Mouse (Mus musculus) heart, embryonic 16.5 days (tissue): Measurements from ENCODE around the gene Glis1. TPM values are rescaled to one million over a fixed set of nuclear protein-coding genes. Genes with fewer than 3 reads are reported as not detected.

ENCODE experiments used
- ATAC-seq: fragments of 200-750 bp; cut with Nextera tagmentation; replicated peaks from 2 replicates; pipeline ENCODE4 v1.8.0; 2017; ENCODE audit warnings: moderate number of reproducible peaks; ENCODE audit not compliant: insufficient read depth, low FRiP score; ENCODE audit errors: extremely low read depth
- H3K27ac ChIP-seq: fragments of 300-500 bp; sonication (generic); 2 replicates; pipeline ENCODE4 v1.5.1; 2014; ENCODE audit warnings: mild to moderate bottlenecking, low read length, control low read depth, moderate library complexity
- H3K27me3 ChIP-seq: fragments of 300-500 bp; sonication (generic); 2 replicates; pipeline ENCODE4 v1.6.1; 2014; ENCODE audit warnings: low read length, mixed read lengths; ENCODE audit not compliant: control insufficient read depth, insufficient read depth
- H3K36me3 ChIP-seq: fragments of 300-500 bp; sonication (generic); 2 replicates; pipeline ENCODE4 v1.6.1; 2014; ENCODE audit not compliant: control insufficient read depth, insufficient read depth
- H3K4me1 ChIP-seq: fragments of 300-500 bp; sonication (generic); 2 replicates; pipeline ENCODE4 v1.6.1; 2014; ENCODE audit warnings: low read length, mixed read lengths; ENCODE audit not compliant: control insufficient read depth, insufficient read depth
- H3K4me2 ChIP-seq: fragments of 300-500 bp; sonication (generic); 2 replicates; pipeline ENCODE4 v1.6.1; 2014; ENCODE audit warnings: low read depth, mild to moderate bottlenecking, control low read depth, low read length
- H3K4me3 ChIP-seq: fragments of 300-500 bp; sonication (generic); 2 replicates; pipeline ENCODE4 v1.5.1; 2014; ENCODE audit warnings: mild to moderate bottlenecking, control low read depth, low read length
- H3K9ac ChIP-seq: fragments of 300-500 bp; sonication (generic); 2 replicates; pipeline ENCODE4 v1.6.1; 2014; ENCODE audit warnings: low read length, control low read depth
- H3K9me3 ChIP-seq: fragments of 300-500 bp; sonication (generic); replicated peaks from 2 replicates; pipeline ENCODE4 v1.6.1; 2016; ENCODE audit warnings: low read length; ENCODE audit not compliant: control insufficient read depth
- WGBS: fragments of 180-500 bp; shearing (Covaris S2); extraction: QIAGEN DNeasy Blood & Tissue Kit; methylation state at CpG from one replicate; pipeline ENCODE4 v1.1.7; 2014; 5-methylcytosine and 5-hydroxymethylcytosine counted together
- polyA plus RNA-seq: library from polyadenylated mRNA; unstranded; fragments of >200 nt; fragmentation: Nextera tagmentation; extraction: Ambion mirVana; gene quantifications from 2 replicates; pipeline ENCODE4 v1.2.1, GENCODE M21; 2015

The Glis1 gene
- polyA plus RNA-seq, 1 experiment from 2014 or later: 0.16 TPM

DNA sequence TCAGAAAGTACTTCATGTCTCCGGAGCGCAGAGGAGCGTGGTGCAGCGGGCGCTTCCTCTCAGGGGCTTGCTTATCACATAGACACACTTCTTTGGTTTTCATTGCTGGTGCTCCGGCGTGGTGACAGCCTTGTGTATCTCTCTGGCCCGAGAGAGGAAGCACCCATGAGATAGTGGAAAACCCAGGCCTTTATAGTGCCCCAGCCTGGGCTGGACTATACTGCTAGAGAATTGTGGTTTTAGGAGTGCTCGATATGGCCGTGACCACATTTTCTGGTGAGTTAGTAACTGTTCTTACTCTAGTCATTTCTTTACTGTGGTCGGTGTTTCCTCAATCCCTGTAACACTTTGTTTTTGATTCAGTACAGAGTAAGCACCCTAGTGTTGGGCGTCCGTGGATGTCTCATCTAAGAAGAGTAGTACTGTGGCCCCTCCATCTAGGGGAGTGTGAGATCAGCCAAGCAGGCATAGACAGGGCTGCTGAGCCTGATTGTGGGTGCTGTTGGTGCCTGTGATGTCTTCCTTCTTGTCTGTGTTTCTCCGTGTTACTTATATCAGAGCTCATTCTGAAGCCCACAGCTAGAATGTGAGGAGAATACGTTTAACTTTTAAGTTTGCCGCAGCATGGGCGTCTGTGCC lies 171.7 kb downstream of the Glis1 start:
- H3K4me1 ChIP-seq: no peaks in the 10 kb centered on the region
- 0 out of 2 replicates have a peak, but pooled peaks cover 3% of the 10 kb centered on the region for H3K27me3 ChIP-seq
- no peaks in the 10 kb centered on the region for H3K36me3 ChIP-seq
- 42% methylated on average over 17 of the region's 17 CpGs for WGBS
- H3K27ac ChIP-seq: no peak overlapping the region
- no peak overlapping the region for H3K4me2 ChIP-seq
- no peak overlapping the region for H3K9ac ChIP-seq
- H3K9me3 ChIP-seq: no peaks in the 10 kb centered on the region
- 0 out of 2 replicates have a peak, but pooled peaks have one; percentile 28 for ATAC-seq
- H3K4me3 ChIP-seq: no peak overlapping the region

DNA sequence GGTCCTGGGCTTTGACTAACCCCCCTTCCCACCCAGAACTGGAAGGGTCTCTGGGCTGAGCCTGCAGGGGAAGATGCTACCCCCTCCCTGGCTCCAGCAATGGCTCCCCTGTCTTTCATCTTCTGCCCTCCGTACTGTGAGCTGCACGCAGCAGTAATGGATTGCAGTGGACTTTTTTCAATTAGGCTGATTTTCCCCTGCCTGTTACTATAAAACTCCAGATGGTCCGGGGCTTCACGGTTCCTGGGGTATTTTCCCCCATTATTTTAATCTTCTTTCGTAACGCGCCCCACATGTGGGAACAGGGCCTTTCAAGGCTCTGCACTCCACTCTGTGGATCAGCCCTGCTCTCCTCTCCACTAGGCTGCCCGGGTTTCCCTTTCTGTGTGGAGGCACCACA lies 175.4 kb downstream of the Glis1 start:
- no peak overlapping the region for H3K4me3 ChIP-seq
- no peak for ATAC-seq
- WGBS: 84% methylated on average over 8 of the region's 8 CpGs
- H3K9me3 ChIP-seq: no peaks in the 10 kb centered on the region
- H3K4me1 ChIP-seq: no peaks in the 10 kb centered on the region
- H3K27ac ChIP-seq: no peak overlapping the region
- no peak overlapping the region for H3K4me2 ChIP-seq
- H3K27me3 ChIP-seq: 0 out of 2 replicates have a peak, but pooled peaks cover 3% of the 10 kb centered on the region
- no peak overlapping the region for H3K9ac ChIP-seq
- no peaks in the 10 kb centered on the region for H3K36me3 ChIP-seq

DNA sequence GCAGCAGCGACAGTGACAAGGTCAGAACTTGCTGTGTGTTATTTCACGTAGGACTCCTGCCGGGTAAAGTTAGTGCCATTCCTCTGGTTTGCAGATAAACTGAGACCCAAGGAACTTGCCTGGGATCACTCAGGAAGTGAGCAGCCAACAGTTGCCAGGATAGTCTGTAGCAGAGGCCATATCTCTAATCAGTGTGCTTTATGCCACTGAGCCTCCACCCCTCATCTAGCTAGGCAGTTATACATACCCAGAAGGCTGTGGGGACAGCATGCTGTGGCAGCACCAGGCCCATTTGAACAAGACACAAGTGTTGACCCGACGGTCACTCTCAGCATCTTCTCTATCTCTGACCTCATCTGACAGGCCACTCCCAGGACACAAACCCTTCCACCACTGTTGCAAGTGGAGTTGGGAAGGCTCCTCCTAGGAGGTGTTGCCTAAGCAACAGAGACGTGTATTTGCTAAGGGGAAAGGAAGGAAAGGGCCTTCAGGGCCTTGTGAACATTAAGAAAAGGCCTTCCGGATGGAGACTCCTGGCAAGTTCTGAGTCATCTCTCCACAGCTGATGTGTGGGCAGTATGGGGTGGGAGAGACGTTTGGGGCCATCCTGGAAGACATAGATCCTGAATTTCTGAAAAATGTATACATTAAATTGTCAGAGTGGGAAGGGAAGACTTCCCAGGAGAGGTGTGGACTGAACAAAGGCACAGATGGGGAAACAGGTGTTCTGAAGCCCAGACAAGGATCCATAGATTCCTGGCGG lies 177.7 kb downstream of the Glis1 start:
- H3K9ac ChIP-seq: no peak overlapping the region
- WGBS: 54% methylated on average over 9 of the region's 9 CpGs

DNA sequence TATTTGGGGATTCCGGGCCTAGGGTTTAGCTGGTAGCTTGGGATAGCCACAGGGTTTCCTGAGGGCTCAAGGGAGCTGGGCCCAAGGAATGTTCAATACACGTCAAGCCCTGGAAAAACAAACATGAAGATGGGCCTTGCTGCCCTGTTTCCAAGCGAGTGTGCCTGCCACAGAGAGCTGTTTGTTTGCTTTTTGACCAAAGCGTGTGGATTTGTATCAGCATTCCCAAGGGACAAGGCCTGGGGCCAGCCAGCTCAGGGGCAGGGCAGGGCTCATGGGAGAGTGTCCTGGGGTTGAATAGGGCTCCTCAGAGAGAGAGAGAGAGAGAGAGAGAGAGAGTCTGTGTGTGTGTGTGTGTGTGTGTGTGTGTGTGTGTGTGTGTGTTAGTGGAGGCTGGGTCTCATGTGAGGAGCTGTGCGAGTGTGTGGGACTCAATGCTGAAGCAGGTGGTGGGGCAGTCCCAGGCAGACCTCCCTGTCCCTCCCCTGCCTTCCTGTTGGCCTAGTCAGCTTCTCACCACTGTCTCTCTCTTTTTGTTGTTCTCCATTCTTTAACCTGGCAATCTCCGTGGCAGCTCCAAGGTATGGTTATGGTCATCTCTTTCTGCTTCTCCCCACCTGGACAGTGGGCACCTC lies 183.3 kb downstream of the Glis1 start:
- no peaks in the 10 kb centered on the region for H3K4me1 ChIP-seq
- 56% methylated on average over 6 of the region's 6 CpGs for WGBS
- H3K36me3 ChIP-seq: no peaks in the 10 kb centered on the region
- H3K9ac ChIP-seq: no peak overlapping the region
- ATAC-seq: no peak
- no peaks in the 10 kb centered on the region for H3K9me3 ChIP-seq
- no peak overlapping the region for H3K4me3 ChIP-seq
- no peak overlapping the region for H3K27ac ChIP-seq
- H3K27me3 ChIP-seq: no peaks in the 10 kb centered on the region
- no peak overlapping the region for H3K4me2 ChIP-seq

More for the DNA sequence above, 177.7 kb downstream of the Glis1 start:
- no peak overlapping the region for H3K27ac ChIP-seq
- no peaks in the 10 kb centered on the region for H3K27me3 ChIP-seq
- H3K4me1 ChIP-seq: no peaks in the 10 kb centered on the region
- H3K9me3 ChIP-seq: no peaks in the 10 kb centered on the region
- no peak for ATAC-seq
- H3K4me2 ChIP-seq: no peak overlapping the region
- H3K4me3 ChIP-seq: no peak overlapping the region
- H3K36me3 ChIP-seq: no peaks in the 10 kb centered on the region

DNA sequence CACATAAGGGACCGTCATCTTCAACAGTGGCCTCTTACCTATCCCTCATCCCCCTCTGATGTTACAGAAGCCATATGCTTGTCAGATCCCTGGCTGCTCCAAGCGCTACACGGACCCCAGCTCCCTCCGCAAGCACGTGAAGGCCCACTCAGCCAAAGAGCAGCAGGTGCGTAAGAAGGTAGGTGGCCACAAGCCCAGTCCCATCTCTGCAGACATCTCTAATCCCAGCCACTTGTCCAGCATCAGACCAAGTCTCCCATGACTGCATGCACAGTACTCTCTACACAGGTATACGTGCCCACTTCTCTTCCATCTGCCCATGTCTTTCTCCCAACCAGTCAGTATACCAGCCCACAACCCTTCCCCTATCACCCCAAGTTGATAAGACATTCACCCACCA lies 185.1 kb downstream of the Glis1 start:
- 92% methylated on average over 7 of the region's 7 CpGs for WGBS
- no peaks in the 10 kb centered on the region for H3K27me3 ChIP-seq
- no peak for ATAC-seq
- no peak overlapping the region for H3K27ac ChIP-seq
- H3K9me3 ChIP-seq: no peaks in the 10 kb centered on the region
- no peaks in the 10 kb centered on the region for H3K4me1 ChIP-seq
- no peak overlapping the region for H3K4me3 ChIP-seq
- H3K36me3 ChIP-seq: no peaks in the 10 kb centered on the region
- no peak overlapping the region for H3K9ac ChIP-seq
- no peak overlapping the region for H3K4me2 ChIP-seq

DNA sequence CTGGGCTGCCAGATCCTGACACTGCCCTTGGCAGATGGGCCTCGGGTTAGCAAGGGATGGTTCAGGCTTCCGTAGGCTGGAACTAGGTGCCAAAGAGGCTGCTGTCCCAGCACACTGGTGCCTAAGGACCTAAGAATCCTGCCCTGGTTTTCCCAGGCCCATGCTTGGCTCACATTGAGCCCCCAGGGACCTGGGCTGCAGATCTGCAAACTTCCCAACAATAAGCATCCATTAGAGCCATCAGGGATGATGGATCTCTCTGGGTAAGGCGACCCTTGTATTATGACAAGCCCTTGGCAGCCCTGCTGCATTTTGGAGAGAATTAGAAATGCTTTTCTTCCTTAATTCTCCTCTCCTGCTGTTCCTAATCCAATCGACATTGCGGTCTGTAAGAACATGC lies 187.0 kb downstream of the Glis1 start:
- Histone ChIP-seq H3K36me3 (no peaks in the 10 kb centered on the region), H3K9ac (no peak overlapping the region), H3K27ac (no peak overlapping the region), H3K27me3 (no peaks in the 10 kb centered on the region), H3K9me3 (no peaks in the 10 kb centered on the region), H3K4me2 (no peak overlapping the region), H3K4me3 (no peak overlapping the region), H3K4me1 (no peaks in the 10 kb centered on the region)
- 73% methylated on average over 5 of the region's 5 CpGs for WGBS
- no peak for ATAC-seq

DNA sequence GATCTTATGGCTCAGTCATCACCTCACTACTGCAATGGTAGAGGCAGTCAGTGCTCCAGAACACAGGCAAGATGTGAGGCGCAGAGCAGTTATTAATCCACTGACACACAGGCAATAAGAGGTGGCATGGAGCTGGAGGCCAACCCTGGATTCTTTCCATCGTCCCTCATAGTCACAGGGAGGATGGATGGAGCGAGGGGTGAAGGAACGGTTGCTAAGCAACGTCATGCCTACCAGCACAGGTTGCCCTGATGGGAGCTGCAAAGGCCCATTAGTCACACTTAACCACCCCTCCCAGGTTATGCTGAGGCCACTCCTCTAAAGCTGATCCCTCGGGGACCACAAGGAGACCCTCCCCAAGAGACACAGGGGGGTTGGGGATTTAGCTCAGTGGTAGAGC lies 187.9 kb downstream of the Glis1 start:
- Histone ChIP-seq H3K27ac (no peak overlapping the region), H3K9ac (no peak overlapping the region), H3K27me3 (no peaks in the 10 kb centered on the region), H3K36me3 (no peaks in the 10 kb centered on the region), H3K4me1 (no peaks in the 10 kb centered on the region), H3K9me3 (no peaks in the 10 kb centered on the region), H3K4me3 (no peak overlapping the region), H3K4me2 (no peak overlapping the region)
- no peak for ATAC-seq
- WGBS: 75% methylated on average over 6 of the region's 6 CpGs

DNA sequence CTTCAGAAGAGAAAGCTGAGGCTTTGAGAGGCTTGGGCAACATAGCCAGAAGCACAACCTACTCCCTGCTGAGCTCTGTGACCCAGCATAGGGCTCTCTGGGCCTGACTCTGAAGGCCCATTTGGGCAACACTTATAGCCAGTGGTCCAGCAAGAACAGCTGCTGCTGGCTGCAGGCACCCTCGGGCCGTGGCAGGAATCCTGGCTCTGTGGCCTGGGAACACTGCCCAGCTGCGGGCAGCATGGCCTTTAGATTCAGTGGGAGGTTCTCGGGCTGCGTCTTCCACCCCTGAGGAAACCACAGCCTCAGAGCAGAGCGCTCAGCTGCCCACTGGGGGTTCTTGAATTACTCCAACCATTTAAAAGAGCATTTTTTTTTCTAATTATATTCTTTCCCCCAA lies 189.5 kb downstream of the Glis1 start:
- no peak overlapping the region for H3K4me3 ChIP-seq
- no peaks in the 10 kb centered on the region for H3K9me3 ChIP-seq
- 74% methylated on average over 6 of the region's 6 CpGs for WGBS
- H3K9ac ChIP-seq: no peak overlapping the region
- no peak overlapping the region for H3K27ac ChIP-seq
- ATAC-seq: no peak
- H3K27me3 ChIP-seq: peaks cover 5% of the 10 kb centered on the region
- H3K4me2 ChIP-seq: no peak overlapping the region
- H3K36me3 ChIP-seq: no peaks in the 10 kb centered on the region
- H3K4me1 ChIP-seq: peaks cover 2% of the 10 kb centered on the region

DNA sequence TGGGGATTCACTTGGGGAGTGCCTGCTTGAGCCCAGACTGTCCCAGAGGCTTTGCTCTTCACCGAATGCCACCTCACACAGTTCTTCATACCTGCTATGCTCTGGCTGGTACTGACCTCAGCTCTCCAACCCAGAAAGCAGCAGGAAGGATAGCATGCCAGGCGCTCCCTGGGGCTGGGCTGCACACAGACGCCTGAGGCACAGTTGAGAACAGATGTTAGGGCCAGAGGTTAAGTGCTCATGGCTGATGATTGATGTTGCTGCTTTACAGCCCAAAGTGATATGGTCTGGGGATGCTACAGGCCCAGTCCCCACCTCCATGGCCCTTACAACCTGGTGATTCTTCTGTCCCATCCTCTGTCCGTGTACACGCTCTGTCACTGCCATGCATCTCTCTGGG lies 190.6 kb downstream of the Glis1 start:
- H3K36me3 ChIP-seq: no peaks in the 10 kb centered on the region
- H3K4me1 ChIP-seq: peaks cover 5% of the 10 kb centered on the region
- H3K27ac ChIP-seq: no peak overlapping the region
- no peak overlapping the region for H3K4me3 ChIP-seq
- no peak overlapping the region for H3K9ac ChIP-seq
- WGBS: 73% methylated on average over 5 of the region's 5 CpGs
- H3K27me3 ChIP-seq: peaks cover 5% of the 10 kb centered on the region
- ATAC-seq: no peak
- no peak overlapping the region for H3K4me2 ChIP-seq
- no peaks in the 10 kb centered on the region for H3K9me3 ChIP-seq
